Mouse (Mus musculus) mammary gland, adult 2 months (tissue): ENCODE data around the gene Hoxc5. TPM values are rescaled to one million over a fixed set of nuclear protein-coding genes. Genes with fewer than 3 reads are reported as not detected.

Experiments
- polyA plus RNA-seq: library from polyadenylated mRNA; depleted of rRNA; stranded (reverse); fragments of >200 nt; gene quantifications from 2 replicates; pipeline ENCODE4 v1.2.3, GENCODE M21; 2012; ENCODE audit warnings: low replicate concordance; rRNA removed

The Hoxc5 gene
- polyA plus RNA-seq = 6.7 and 10.3 TPM in 2 replicates

GRCm38 (mm10) chr15:102967312-102967510 is at the start of gene Hoxc5:
Gene Hoxc5, plus strand, starts transcription at chr15:102967443.

GRCm38 (mm10) chr15:102921053-102922011 is 45.9 kb upstream of the Hoxc5 start, which contains the start of gene Hoxc13:
Gene Hoxc13, plus strand, starts transcription at chr15:102921103.

DNA sequence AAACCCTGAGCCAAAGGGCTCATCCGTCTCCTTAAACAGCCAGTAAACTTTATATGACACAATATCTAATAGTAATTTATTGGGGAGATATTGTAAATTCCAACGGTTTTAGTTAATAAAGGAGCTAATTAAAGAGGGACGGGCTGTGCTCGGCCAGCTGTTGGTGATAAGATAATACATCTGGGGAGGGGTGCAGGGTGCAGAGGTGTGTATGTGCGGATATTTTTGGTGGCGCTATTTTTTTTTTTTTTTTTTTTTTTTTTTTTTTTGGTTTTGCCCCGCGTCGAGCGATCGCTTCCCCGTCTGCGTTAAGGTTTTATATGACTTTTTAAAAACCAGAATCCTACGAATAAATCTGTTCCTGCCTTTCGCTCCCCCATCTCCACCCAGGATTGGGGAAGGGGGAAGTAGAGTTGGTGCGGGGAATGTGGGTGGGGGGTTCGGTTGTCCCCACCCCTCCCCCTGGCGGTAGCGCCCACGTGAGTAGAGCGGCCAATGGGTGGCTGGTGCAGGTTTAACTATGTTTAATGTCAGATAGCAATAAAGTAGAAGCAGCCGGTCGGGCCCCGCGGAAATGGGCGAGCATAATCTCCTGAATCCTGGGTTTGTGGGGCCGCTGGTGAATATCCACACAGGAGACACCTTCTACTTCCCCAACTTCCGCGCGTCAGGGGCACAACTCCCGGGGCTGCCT is 30.8 kb upstream of the Hoxc5 start, which contains the start of gene Hoxc12:
Gene Hoxc12, plus strand, starts transcription at position 479 of the 694 bp plus-strand sequence.

DNA sequence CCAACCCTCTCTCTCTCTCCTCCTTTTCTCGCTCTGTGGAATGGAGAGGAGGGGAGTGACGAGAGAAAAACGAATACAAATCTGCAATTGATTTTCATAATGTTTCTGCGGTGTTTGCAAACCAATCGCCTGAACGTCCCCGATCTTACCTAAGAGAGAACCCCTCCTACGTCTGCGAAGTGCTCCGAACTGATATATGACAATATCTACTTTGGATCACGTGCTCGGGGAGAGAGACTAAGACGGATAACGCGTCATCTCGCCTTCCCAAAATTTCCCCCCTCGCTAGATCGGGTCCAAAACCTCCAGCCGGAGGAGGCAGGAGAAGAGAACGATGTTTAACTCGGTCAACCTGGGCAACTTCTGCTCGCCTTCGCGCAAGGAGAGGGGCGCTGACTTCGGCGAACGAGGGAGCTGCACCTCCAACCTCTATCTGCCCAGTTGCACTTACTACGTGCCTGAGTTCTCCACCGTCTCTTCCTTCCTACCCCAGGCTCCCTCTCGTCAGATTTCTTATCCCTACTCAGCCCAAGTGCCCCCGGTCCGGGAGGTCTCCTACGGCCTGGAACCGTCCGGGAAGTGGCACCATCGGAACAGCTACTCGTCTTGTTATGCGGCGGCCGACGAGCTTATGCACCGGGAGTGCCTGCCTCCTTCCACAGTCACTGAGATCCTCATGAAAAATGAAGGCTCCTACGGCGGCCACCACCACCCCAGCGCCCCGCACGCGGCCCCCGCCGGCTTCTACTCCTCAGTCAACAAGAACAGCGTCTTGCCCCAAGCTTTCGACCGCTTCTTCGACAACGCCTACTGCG is 12.8 kb upstream of the Hoxc5 start, which contains the start of gene Hoxc11:
Gene Hoxc11, plus strand, starts transcription at position 236 of the 815 bp plus-strand sequence.

GRCm38 (mm10) chr15:102966776-102967311 is 399 bp upstream of the Hoxc5 start, which contains the start of gene Hoxc10:
Gene Hoxc10, plus strand, starts transcription at chr15:102966796.

GRCm38 (mm10) chr15:102976171-102976570 is 8.9 kb downstream of the Hoxc5 start, which contains the start of gene Hoxc9:
Gene Hoxc9, plus strand, starts transcription at chr15:102976439.

GRCm38 (mm10) chr15:102990461-102991397 is 23.5 kb downstream of the Hoxc5 start, which contains the start of gene Hoxc8:
Gene Hoxc8, plus strand, starts transcription at chr15:102990607.

DNA sequence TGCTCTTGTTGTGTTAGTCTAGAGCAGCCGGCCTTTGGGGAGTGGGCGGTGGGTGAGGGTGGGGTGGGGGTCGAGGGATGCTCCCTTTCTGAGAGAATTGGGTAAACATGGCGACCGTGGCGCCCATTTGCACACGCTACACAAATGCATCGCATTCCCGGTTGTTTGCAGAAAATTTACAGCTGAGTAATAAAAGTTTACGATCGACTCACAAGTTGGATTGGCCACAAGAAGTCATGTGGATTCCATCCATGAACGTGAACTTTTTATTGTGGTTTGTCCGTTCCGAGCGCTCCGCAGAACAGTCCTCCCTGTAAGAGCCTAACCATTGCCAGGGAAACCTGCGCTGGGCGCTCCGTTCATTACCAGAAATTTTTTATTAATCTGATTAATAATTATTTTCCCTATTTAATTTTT is 30.7 kb downstream of the Hoxc5 start, which contains the start of gene Hoxc6:
Gene Hoxc6, plus strand, starts transcription at position 319 of the 417 bp plus-strand sequence.

GRCm38 (mm10) chr15:103018636-103019035 is 51.4 kb downstream of the Hoxc5 start, which contains the start of gene Hoxc4:
Gene Hoxc4, plus strand, starts transcription at chr15:103018934.

Other genes starting within 250 kb of the Hoxc5 start
- 47.3 and 82.5 TPM in 2 replicates for gene Calcoco1, start 245.3 kb upstream of the Hoxc5 start, polyA plus RNA-seq
- 0.06 TPM in 1 of 2 replicates, not detected in the other for gene Hoxc13, start 46.3 kb upstream of the Hoxc5 start, polyA plus RNA-seq
- not detected in 2 replicates for gene Hoxc12, start 30.7 kb upstream of the Hoxc5 start, polyA plus RNA-seq
- 0.13 TPM in 1 of 2 replicates, not detected in the other for gene Hoxc11, start 13.0 kb upstream of the Hoxc5 start, polyA plus RNA-seq
- 5.7 and 16.2 TPM in 2 replicates for gene Hoxc10, start 647 bp upstream of the Hoxc5 start, polyA plus RNA-seq
- gene Hoxc9, start 9.0 kb downstream of the Hoxc5 start, polyA plus RNA-seq = 3.3 and 27.1 TPM in 2 replicates
- 12.5 and 20.6 TPM in 2 replicates for gene Hoxc8, start 23.2 kb downstream of the Hoxc5 start, polyA plus RNA-seq
- 20.9 and 23.9 TPM in 2 replicates for gene Hoxc6, start 30.8 kb downstream of the Hoxc5 start, polyA plus RNA-seq
- 2.9 and 3.3 TPM in 2 replicates for gene Hoxc4, start 51.5 kb downstream of the Hoxc5 start, polyA plus RNA-seq
- gene Smug1, start 199.6 kb downstream of the Hoxc5 start, polyA plus RNA-seq = 22.0 and 22.7 TPM in 2 replicates